Mouse (Mus musculus) splenic B cell, adult 2 months (primary cell): ENCODE measurements around the gene Galnt14.

Experiments used
- DNase-seq: peaks from one replicate; pipeline ENCODE4 v3.0.0-alpha.2; 2011; ENCODE audit warnings: low read depth, low spot score
- H3K27me3 ChIP-seq: 2 replicates; pipeline ENCODE4 v1.6.1; 2012; ENCODE audit warnings: mild to moderate bottlenecking, low read length, moderate library complexity, mixed read lengths; ENCODE audit not compliant: control insufficient read depth, poor library complexity, insufficient read depth, severe bottlenecking
- H3K36me3 ChIP-seq: 2 replicates; pipeline ENCODE4 v1.6.1; 2012; ENCODE audit warnings: mild to moderate bottlenecking, low read length, moderate library complexity, mixed read lengths; ENCODE audit not compliant: control insufficient read depth, poor library complexity, insufficient read depth, severe bottlenecking

Gene Galnt14

DNA sequence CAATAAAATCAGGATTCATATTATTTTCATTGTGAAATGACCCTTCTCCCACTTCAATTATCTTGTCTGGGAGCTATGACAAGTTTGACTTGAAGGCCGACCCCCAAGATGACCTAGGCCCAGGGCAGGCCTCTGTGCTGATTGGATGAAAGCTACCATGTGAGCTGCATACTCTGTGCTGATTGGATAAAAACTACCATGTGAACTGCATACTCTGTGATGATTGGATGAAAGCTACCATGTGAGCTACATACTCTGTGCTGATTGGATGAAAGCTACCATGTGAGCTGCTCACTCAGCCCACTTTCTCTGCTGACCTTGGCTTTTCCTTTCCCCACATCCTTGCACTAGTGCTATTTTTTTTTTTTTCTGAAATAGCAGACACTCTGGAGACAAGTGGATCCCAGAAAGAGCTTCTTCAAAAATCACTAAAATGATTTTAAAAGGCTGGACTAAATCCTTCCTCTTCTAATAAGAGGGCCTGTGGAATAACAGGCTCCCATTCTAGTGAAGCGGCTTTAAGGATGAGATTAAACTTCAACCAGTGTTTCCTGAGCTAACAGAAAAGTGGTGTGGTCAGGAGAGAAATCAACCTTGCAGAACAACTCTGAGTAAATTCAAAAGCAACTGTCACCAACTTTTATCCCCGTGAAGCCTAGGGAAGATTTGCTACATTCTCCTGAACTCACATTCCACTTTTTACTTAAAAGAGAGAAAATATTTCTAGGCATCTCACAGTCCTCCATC lies 15.9 kb downstream of the Galnt14 start:
- H3K27me3 ChIP-seq = no peaks in the 10 kb centered on the region
- DNase-seq = no peak
- H3K36me3 ChIP-seq = no peaks in the 10 kb centered on the region

GRCm38 (mm10) chr17:73688261-73688660 lies 22.0 kb downstream of the Galnt14 start:
- Histone ChIP-seq H3K36me3 (no peaks in the 10 kb centered on the region), H3K27me3 (no peaks in the 10 kb centered on the region; the same call in 1 of the 2 replicates)
- no peak for DNase-seq

DNA sequence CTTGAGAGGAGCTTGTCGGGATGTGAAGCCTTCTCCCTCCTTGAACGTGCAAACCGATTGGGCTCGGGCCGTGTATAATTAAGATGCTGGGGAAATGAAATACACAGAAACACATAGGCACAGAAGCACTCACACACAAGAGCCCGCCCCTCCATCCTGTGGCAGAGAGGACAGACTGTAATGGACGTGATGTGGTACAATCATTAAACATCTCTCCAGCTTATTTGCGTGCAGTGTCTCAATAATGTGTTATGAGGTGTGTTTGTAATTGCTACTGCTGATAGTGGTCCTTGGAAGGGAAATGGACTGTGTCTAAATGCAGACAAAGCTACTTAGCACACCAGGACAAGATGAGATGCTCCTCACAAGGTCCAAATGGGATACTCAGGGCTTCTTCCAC lies 24.0 kb downstream of the Galnt14 start:
- no peak for DNase-seq
- no peaks in the 10 kb centered on the region; the same call in 1 of the 2 replicates for H3K27me3 ChIP-seq
- H3K36me3 ChIP-seq = no peaks in the 10 kb centered on the region

DNA sequence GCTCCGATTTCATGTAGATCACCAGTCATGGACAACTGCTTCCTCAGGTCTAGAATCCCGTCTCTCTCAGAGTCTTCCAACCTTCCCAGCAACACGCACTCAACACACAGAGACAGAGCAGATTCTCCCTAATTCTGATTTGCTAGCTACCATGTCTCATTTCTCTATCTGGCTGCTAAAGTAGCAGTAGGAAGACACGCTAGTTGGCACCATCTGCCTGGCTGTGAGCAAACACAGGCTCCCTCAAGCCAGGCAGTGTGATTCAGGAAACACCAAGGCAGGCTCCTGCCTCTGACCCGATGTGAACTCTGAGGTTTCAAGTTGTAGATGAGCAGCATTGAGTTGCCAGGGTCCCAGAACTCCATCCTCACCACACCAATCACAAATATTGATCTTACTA lies 25.5 kb downstream of the Galnt14 start:
- Histone ChIP-seq H3K27me3 (no peaks in the 10 kb centered on the region; the same call in 1 of the 2 replicates), H3K36me3 (no peaks in the 10 kb centered on the region)
- DNase-seq = no peak

GRCm38 (mm10) chr17:73671921-73672320 lies 38.3 kb downstream of the Galnt14 start:
- DNase-seq = no peak
- Histone ChIP-seq H3K27me3 (no peaks in the 10 kb centered on the region), H3K36me3 (no peaks in the 10 kb centered on the region)

- H3K27me3 ChIP-seq = no peaks in the 10 kb centered on the region
- H3K36me3 ChIP-seq = no peaks in the 10 kb centered on the region
- DNase-seq = no peak
These were observed 40.2 kb downstream of the Galnt14 start for GRCm38 (mm10) chr17:73670048-73670447.

GRCm38 (mm10) chr17:73668996-73669395 lies 41.3 kb downstream of the Galnt14 start:
- H3K27me3 ChIP-seq = no peaks in the 10 kb centered on the region
- DNase-seq = no peak

GRCm38 (mm10) chr17:73663237-73663636 lies 47.0 kb downstream of the Galnt14 start:
- H3K36me3 ChIP-seq = no peaks in the 10 kb centered on the region
- DNase-seq = no peak

More at GRCm38 (mm10) chr17:73668996-73669395, 41.3 kb downstream of the Galnt14 start:
- no peaks in the 10 kb centered on the region for H3K36me3 ChIP-seq

GRCm38 (mm10) chr17:73658731-73659445 lies 51.4 kb downstream of the Galnt14 start:
- no peaks in the 10 kb centered on the region for H3K27me3 ChIP-seq
- no peak for DNase-seq
- H3K36me3 ChIP-seq = no peaks in the 10 kb centered on the region

More at GRCm38 (mm10) chr17:73663237-73663636, 47.0 kb downstream of the Galnt14 start:
- H3K27me3 ChIP-seq = no peaks in the 10 kb centered on the region

DNA sequence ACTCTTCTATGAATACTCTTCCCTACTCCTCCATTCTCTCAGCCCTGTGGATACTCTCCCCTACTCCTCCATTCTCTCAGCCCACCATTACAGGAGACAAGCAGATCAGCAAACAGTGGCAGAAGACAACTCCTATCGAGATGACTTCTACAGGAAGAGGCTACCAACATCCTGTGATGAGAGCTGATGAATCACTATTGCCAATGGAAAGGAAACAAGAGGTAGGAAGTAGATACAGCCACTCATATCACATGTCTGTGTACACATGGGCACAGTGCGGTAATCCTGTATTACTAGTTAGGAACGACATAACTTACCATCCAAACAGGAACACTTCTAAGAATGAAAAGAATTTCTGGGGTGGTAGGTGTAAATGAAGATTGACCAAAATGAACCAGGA lies 53.9 kb downstream of the Galnt14 start:
- no peak for DNase-seq
- no peaks in the 10 kb centered on the region for H3K36me3 ChIP-seq
- no peaks in the 10 kb centered on the region for H3K27me3 ChIP-seq

DNA sequence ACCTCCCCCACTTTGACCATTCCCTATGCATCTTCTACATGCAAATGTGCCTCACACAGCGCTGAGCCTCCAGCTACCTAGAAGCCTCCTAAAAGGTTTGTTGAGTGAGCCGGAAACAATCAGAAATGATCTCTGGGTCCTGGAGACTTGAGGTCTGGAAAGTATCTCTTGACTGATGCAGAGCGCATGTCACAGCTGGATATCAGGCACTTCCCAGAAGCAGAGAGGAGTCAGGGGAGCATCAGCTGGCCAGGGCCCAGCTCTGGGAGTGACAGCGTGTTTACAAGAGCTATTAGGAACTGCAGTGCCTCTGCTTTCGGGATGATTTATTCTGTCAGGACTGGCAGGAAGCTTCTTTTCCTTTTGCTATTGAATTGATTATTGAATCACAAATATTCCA lies 56.0 kb downstream of the Galnt14 start:
- no peak for DNase-seq
- no peaks in the 10 kb centered on the region for H3K27me3 ChIP-seq
- no peaks in the 10 kb centered on the region for H3K36me3 ChIP-seq

DNA sequence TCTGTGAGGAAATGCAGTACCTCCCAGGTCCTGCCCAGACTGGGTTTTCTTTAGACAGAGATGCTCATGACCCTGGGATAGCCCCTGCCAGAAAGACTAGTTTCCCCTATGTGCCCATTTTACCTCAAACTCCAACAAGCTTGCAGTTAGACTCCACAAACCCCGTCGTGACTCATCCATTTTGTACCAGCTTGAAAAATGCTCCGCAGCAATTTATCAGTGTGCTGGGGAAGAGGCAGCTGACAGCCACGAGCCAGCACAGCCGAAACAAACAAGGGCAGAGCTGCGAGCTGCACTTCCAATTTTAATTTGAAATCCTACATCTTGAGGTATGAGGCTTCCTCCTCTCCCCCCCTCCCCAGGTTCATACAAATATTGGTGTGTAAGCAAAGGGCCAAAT lies 60.9 kb downstream of the Galnt14 start:
- no peak for DNase-seq
- H3K36me3 ChIP-seq = no peaks in the 10 kb centered on the region

DNA sequence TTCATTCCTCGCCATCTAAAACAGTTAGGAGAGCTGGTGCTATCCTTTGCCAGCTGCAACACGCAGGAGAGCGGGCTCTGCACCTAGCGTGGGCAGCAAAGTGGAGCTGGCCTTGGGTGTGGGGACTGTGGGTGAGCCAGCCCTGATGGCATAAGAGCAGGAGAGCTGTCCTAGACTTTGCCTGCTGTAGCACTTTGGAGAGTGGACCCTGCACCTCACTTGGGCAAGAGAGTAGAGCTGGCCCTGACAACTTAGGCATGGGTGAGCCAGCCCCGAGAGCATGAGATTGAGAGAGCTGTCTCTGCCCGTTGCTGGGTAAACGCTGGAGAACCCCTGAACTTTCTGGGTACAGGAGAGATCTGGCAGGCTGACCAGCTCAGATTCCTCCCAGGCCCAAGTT lies 68.6 kb downstream of the Galnt14 start:
- DNase-seq = no peak
- no peaks in the 10 kb centered on the region for H3K36me3 ChIP-seq

More for the DNA sequence above, 60.9 kb downstream of the Galnt14 start:
- no peaks in the 10 kb centered on the region for H3K27me3 ChIP-seq

DNA sequence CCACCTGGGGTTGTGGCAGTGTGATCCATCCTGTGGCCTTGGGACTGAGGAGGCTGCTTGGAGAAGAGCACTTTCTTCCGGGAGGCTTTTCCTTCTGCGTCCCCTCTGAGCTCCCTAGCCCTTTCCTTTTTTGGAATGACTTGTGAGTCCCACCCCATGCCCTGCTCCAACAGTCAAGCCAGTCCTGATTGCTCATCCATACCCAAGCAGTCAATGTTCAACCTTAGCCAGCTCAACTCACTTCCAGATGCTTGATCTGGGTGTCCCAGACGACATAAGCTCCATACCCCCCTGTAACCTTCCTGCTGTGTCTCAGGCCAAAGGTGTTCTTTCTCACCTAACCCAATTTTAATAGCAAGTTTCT lies 70.2 kb downstream of the Galnt14 start:
- H3K36me3 ChIP-seq = no peaks in the 10 kb centered on the region
- no peaks in the 10 kb centered on the region for H3K27me3 ChIP-seq
- DNase-seq = no peak

More for the DNA sequence above, 68.6 kb downstream of the Galnt14 start:
- H3K27me3 ChIP-seq = no peaks in the 10 kb centered on the region

- no peaks in the 10 kb centered on the region for H3K36me3 ChIP-seq
These were observed 70.7 kb downstream of the Galnt14 start for GRCm38 (mm10) chr17:73639401-73640116.

More at GRCm38 (mm10) chr17:73639401-73640116, 70.7 kb downstream of the Galnt14 start:
- no peak for DNase-seq
- H3K27me3 ChIP-seq = no peaks in the 10 kb centered on the region
